Mouse (Mus musculus) adrenal gland, postnatal 4 days (tissue): ENCODE results near the gene Dalrd3. TPM values are rescaled to one million over a fixed set of nuclear protein-coding genes. Genes with fewer than 3 reads are reported as not detected.

Source experiments
- DNase-seq, 2 experiments: peaks; one replicate each; pipeline ENCODE4 v3.0.0; 2021 to 2022; ENCODE audit warnings: low spot score in 2 of 2, mixed read lengths in 2 of 2
- microRNA-seq: library from miRNA; unstranded; fragments of <30 nt; microRNA quantifications from one replicate; pipeline ENCODE4 v1.2.0, GENCODE M21; 2021
- total RNA-seq, 2 experiments: library from RNA; stranded (reverse); gene quantifications; 2 replicates each; pipeline ENCODE4 v1.2.3; 2021

Dalrd3 gene
- total RNA-seq, 2 experiments from 2014 or later: 60.3 to 74.2 TPM

- no peak for DNase-seq
These were observed 39.2 kb downstream of the Dalrd3 start for GRCm38 (mm10) chr9:108608889-108609288.

- no peak for DNase-seq
These were observed 41.8 kb downstream of the Dalrd3 start for GRCm38 (mm10) chr9:108611488-108611887.

GRCm38 (mm10) chr9:108617301-108617700 is 47.6 kb downstream of the Dalrd3 start:
- no peak for DNase-seq

Small RNA genes within 50 kb of the gene (microRNA-seq; reads per million reads assigned to microRNA genes)
- gene Gm24083 (not detected), gene Mir191 (not detected), gene Mir425 (1,250 reads per million, percentile 77 among the genes with 10 or more reads in this experiment)

Other genes starting within 250 kb of the Dalrd3 start
- 100 to 1,000 TPM; 473 to 481 TPM for gene Gpx1, start 231.0 kb upstream of the Dalrd3 start, total RNA-seq
- 100 to 1,000 TPM; 119 to 123 TPM for gene Usp4, start 222.0 kb upstream of the Dalrd3 start, total RNA-seq
- 1 to 10 TPM in 1 of 2 experiments, under 1 TPM in 1; 0.73 to 1.4 TPM for gene 1700102P08Rik, start 177.1 kb upstream of the Dalrd3 start, total RNA-seq
- gene Ccdc36, start 141.4 kb upstream of the Dalrd3 start, total RNA-seq: under 1 TPM; 0.25 to 0.28 TPM
- not detected for gene BC048562, start 133.4 kb upstream of the Dalrd3 start, total RNA-seq
- gene Ccdc71, start 109.4 kb upstream of the Dalrd3 start, total RNA-seq: 10 to 100 TPM; 47.1 to 59.1 TPM
- gene Klhdc8b, start 108.3 kb upstream of the Dalrd3 start, total RNA-seq: 10 to 100 TPM; 55.1 to 58.2 TPM
- gene Lamb2, start 90.2 kb upstream of the Dalrd3 start, total RNA-seq: 100 to 1,000 TPM; 136 to 153 TPM
- gene Usp19, start 79.3 kb upstream of the Dalrd3 start, total RNA-seq: 100 to 1,000 TPM; 225 to 230 TPM
- gene Qars, start 62.2 kb upstream of the Dalrd3 start, total RNA-seq: 100 to 1,000 TPM; 212 to 220 TPM
- gene Qrich1, start 53.1 kb upstream of the Dalrd3 start, total RNA-seq: 100 to 1,000 TPM; 162 to 172 TPM
- 100 to 1,000 TPM; 105 to 106 TPM for gene Impdh2, start 9.6 kb upstream of the Dalrd3 start, total RNA-seq
- gene Ndufaf3, start 2.5 kb upstream of the Dalrd3 start, total RNA-seq: 10 to 100 TPM; 55.8 to 58.7 TPM
- 100 to 1,000 TPM; 150 to 157 TPM for gene Wdr6, start 8.9 kb downstream of the Dalrd3 start, total RNA-seq
- gene P4htm, start 27.8 kb downstream of the Dalrd3 start, total RNA-seq: 10 to 100 TPM; 13.4 to 16.2 TPM
- gene Arih2, start 79.5 kb downstream of the Dalrd3 start, total RNA-seq: 10 to 100 TPM; 80.1 to 80.7 TPM
- 100 to 1,000 TPM in 1 of 2 experiments, 10 to 100 TPM in 1; 92.7 to 115 TPM for gene Slc25a20, start 92.2 kb downstream of the Dalrd3 start, total RNA-seq
- gene Prkar2a, start 119.4 kb downstream of the Dalrd3 start, total RNA-seq: 10 to 100 TPM; 43.9 to 47.9 TPM
- gene Ip6k2, start 213.9 kb downstream of the Dalrd3 start, total RNA-seq: 100 to 1,000 TPM; 124 to 130 TPM
- 10 to 100 TPM; 10.9 to 14.5 TPM for gene Nckipsd, start 238.5 kb downstream of the Dalrd3 start, total RNA-seq